Mouse (Mus musculus): ENCODE data around the gene Chat. TPM values are rescaled to one million over a fixed set of nuclear protein-coding genes. Genes with fewer than 3 reads are reported as not detected.

Gene Chat
- polyA plus RNA-seq, 1 experiment: not detected

Other genes starting within 250 kb of the Chat start
- 9.3 and 11.7 TPM in 2 replicates for gene Ogdhl, start 144.0 kb downstream of the Chat start, polyA plus RNA-seq (2012; rRNA removed)
- 1.2 and 2.8 TPM in 2 replicates for gene 1700024G13Rik, start 77.6 kb downstream of the Chat start, polyA plus RNA-seq (2012; rRNA removed)
- not detected in 2 replicates for gene Slc18a3, start 1.1 kb downstream of the Chat start, polyA plus RNA-seq (2012; rRNA removed)
- 7.6 and 8.9 TPM in 2 replicates for gene Ercc6, start 47.5 kb upstream of the Chat start, polyA plus RNA-seq (2012; rRNA removed)
- gene Prrxl1, start 133.4 kb upstream of the Chat start, polyA plus RNA-seq (2012; rRNA removed): not detected in 2 replicates
- 0.30 and 0.35 TPM in 2 replicates for gene 3425401B19Rik, start 219.3 kb upstream of the Chat start, polyA plus RNA-seq (2012; rRNA removed)

Measured in gonadal fat pad, adult 2 months (tissue).